Mouse (Mus musculus) embryonic facial prominence, embryonic 10.5 days (tissue): ENCODE measurements around the gene Lyrm9. TPM values are rescaled to one million over a fixed set of nuclear protein-coding genes. Genes with fewer than 3 reads are reported as not detected.

ENCODE experiments used
- DNase-seq: peaks from one replicate; pipeline ENCODE4 v3.0.0-alpha.2; 2017; ENCODE audit warnings: low spot score
- H3K27ac ChIP-seq: fragments of 300-500 bp; sonication (generic); replicated peaks from 2 replicates; pipeline ENCODE4 v1.5.1; 2016; ENCODE audit warnings: mild to moderate bottlenecking
- H3K27me3 ChIP-seq: fragments of 300-500 bp; sonication (generic); replicated peaks from 2 replicates; pipeline ENCODE4 v1.6.1; 2016; ENCODE audit warnings: low read depth, mild to moderate bottlenecking; ENCODE audit not compliant: poor library complexity, severe bottlenecking
- H3K36me3 ChIP-seq: fragments of 300-500 bp; sonication (generic); replicated peaks from 2 replicates; pipeline ENCODE4 v1.6.1; 2016; ENCODE audit warnings: mild to moderate bottlenecking, moderate library complexity
- H3K4me1 ChIP-seq: fragments of 300-500 bp; sonication (generic); 2 replicates; pipeline ENCODE4 v1.6.1; 2016
- H3K4me3 ChIP-seq: fragments of 300-500 bp; sonication (generic); 2 replicates; pipeline ENCODE4 v1.5.1; 2016; ENCODE audit warnings: mild to moderate bottlenecking, moderate library complexity
- H3K9me3 ChIP-seq: fragments of 300-500 bp; sonication (generic); 2 replicates; pipeline ENCODE4 v1.6.1; 2016; ENCODE audit warnings: mild to moderate bottlenecking
- WGBS: fragments of 180-500 bp; shearing (Covaris S2); methylation state at CpG from one replicate; pipeline ENCODE4 v1.1.7; 2016; 5-methylcytosine and 5-hydroxymethylcytosine counted together
- polyA plus RNA-seq: library from polyadenylated mRNA; unstranded; fragments of >200 nt; fragmentation: Nextera tagmentation; extraction: Ambion mirVana; gene quantifications from 2 replicates; pipeline ENCODE4 v1.2.1, GENCODE M21; 2016

Lyrm9 gene
- polyA plus RNA-seq, 1 experiment from 2014 or later = 18.9 TPM

GRCm38 (mm10) chr11:78820337-78821000 is 5.9 kb upstream of the Lyrm9 start:
- 31% methylated on average over 12 of the region's 12 CpGs for WGBS
- Histone ChIP-seq H3K4me3 (no peak overlapping the region), H3K9me3 (no peaks in the 10 kb centered on the region), H3K4me1 (peaks cover 34% of the 10 kb centered on the region), H3K27ac (no peak overlapping the region), H3K27me3 (peaks cover 30% of the 10 kb centered on the region), H3K36me3 (no peaks in the 10 kb centered on the region)
- DNase-seq = peak; percentile 31

GRCm38 (mm10) chr11:78822792-78823498 is 3.4 kb upstream of the Lyrm9 start:
- DNase-seq = peak; percentile 42
- H3K27me3 ChIP-seq = peaks cover 23% of the 10 kb centered on the region
- no peaks in the 10 kb centered on the region for H3K36me3 ChIP-seq
- no peak overlapping the region for H3K4me3 ChIP-seq
- 57% methylated on average over 13 of the region's 13 CpGs for WGBS
- H3K27ac ChIP-seq = no peak overlapping the region
- H3K4me1 ChIP-seq = peaks cover 42% of the 10 kb centered on the region
- H3K9me3 ChIP-seq = no peaks in the 10 kb centered on the region

GRCm38 (mm10) chr11:78827546-78827945 is 1.2 kb downstream of the Lyrm9 start:
- peaks cover 56% of the 10 kb centered on the region for H3K4me1 ChIP-seq
- peak overlapping the region; percentile 86 for H3K4me3 ChIP-seq
- no peaks in the 10 kb centered on the region for H3K9me3 ChIP-seq
- H3K27me3 ChIP-seq = no peaks in the 10 kb centered on the region
- no peak for DNase-seq
- WGBS = 38% methylated on average over 7 of the region's 7 CpGs
- H3K36me3 ChIP-seq = no peaks in the 10 kb centered on the region
- no peak overlapping the region for H3K27ac ChIP-seq

GRCm38 (mm10) chr11:78828386-78828785 is 2.0 kb downstream of the Lyrm9 start:
- peak; percentile 32 for DNase-seq
- no peak overlapping the region for H3K27ac ChIP-seq
- no peaks in the 10 kb centered on the region for H3K36me3 ChIP-seq
- H3K9me3 ChIP-seq = no peaks in the 10 kb centered on the region
- no peaks in the 10 kb centered on the region for H3K27me3 ChIP-seq
- 49% methylated on average over 2 of the region's 2 CpGs for WGBS
- H3K4me1 ChIP-seq = peaks cover 62% of the 10 kb centered on the region
- H3K4me3 ChIP-seq = no peak overlapping the region

GRCm38 (mm10) chr11:78829373-78829772 is 3.0 kb downstream of the Lyrm9 start:
- H3K9me3 ChIP-seq = no peaks in the 10 kb centered on the region
- H3K4me3 ChIP-seq = no peak overlapping the region
- H3K36me3 ChIP-seq = no peaks in the 10 kb centered on the region
- H3K4me1 ChIP-seq = peaks cover 62% of the 10 kb centered on the region
- H3K27me3 ChIP-seq = no peaks in the 10 kb centered on the region
- peak; percentile 41 for DNase-seq
- peak overlapping the region; percentile 44; the same call in 1 of the 2 replicates for H3K27ac ChIP-seq
- 5% methylated on average over 6 of the region's 6 CpGs for WGBS

- Histone ChIP-seq H3K4me1 (peaks cover 62% of the 10 kb centered on the region), H3K27me3 (no peaks in the 10 kb centered on the region), H3K9me3 (no peaks in the 10 kb centered on the region), H3K4me3 (no peak overlapping the region), H3K36me3 (no peaks in the 10 kb centered on the region), H3K27ac (no peak overlapping the region; the same call in 1 of the 2 replicates)
- WGBS = 46% methylated on average over 8 of the region's 8 CpGs
- DNase-seq = no peak
Observed at GRCm38 (mm10) chr11:78830180-78830579, 3.8 kb downstream of the Lyrm9 start.

GRCm38 (mm10) chr11:78831716-78832115 is 5.3 kb downstream of the Lyrm9 start:
- H3K27me3 ChIP-seq = no peaks in the 10 kb centered on the region
- no peak overlapping the region for H3K27ac ChIP-seq
- 78% methylated on average over 4 of the region's 4 CpGs for WGBS
- H3K4me1 ChIP-seq = peaks cover 54% of the 10 kb centered on the region
- no peaks in the 10 kb centered on the region for H3K36me3 ChIP-seq
- no peak for DNase-seq
- no peak overlapping the region for H3K4me3 ChIP-seq
- H3K9me3 ChIP-seq = no peaks in the 10 kb centered on the region

- Histone ChIP-seq H3K27me3 (no peaks in the 10 kb centered on the region), H3K4me3 (no peak overlapping the region), H3K27ac (no peak overlapping the region), H3K4me1 (peaks cover 49% of the 10 kb centered on the region), H3K9me3 (no peaks in the 10 kb centered on the region), H3K36me3 (no peaks in the 10 kb centered on the region)
- 85% methylated on average over 10 of the region's 10 CpGs for WGBS
- no peak for DNase-seq
Observed at GRCm38 (mm10) chr11:78832117-78832726, 5.8 kb downstream of the Lyrm9 start.

GRCm38 (mm10) chr11:78832816-78833314 is 6.5 kb downstream of the Lyrm9 start:
- Histone ChIP-seq H3K36me3 (no peaks in the 10 kb centered on the region), H3K9me3 (no peaks in the 10 kb centered on the region), H3K4me1 (peaks cover 49% of the 10 kb centered on the region), H3K27ac (0 out of 2 replicates have a peak overlapping the region, but pooled peaks have one; percentile 7), H3K27me3 (no peaks in the 10 kb centered on the region), H3K4me3 (no peak overlapping the region)
- 81% methylated on average over 13 of the region's 13 CpGs for WGBS
- no peak for DNase-seq

- H3K27ac ChIP-seq = no peak overlapping the region
- H3K27me3 ChIP-seq = no peaks in the 10 kb centered on the region
- no peaks in the 10 kb centered on the region for H3K9me3 ChIP-seq
- H3K4me3 ChIP-seq = no peak overlapping the region
- 83% methylated on average over 4 of the region's 4 CpGs for WGBS
- no peak for DNase-seq
- peaks cover 30% of the 10 kb centered on the region for H3K4me1 ChIP-seq
- H3K36me3 ChIP-seq = peaks cover 12% of the 10 kb centered on the region
Observed at GRCm38 (mm10) chr11:78836486-78836885, 10.1 kb downstream of the Lyrm9 start.

GRCm38 (mm10) chr11:78837989-78838388 is 11.6 kb downstream of the Lyrm9 start:
- Histone ChIP-seq H3K27ac (no peak overlapping the region; the same call in 1 of the 2 replicates), H3K27me3 (no peaks in the 10 kb centered on the region), H3K9me3 (no peaks in the 10 kb centered on the region), H3K36me3 (peaks cover 12% of the 10 kb centered on the region), H3K4me3 (no peak overlapping the region), H3K4me1 (peaks cover 15% of the 10 kb centered on the region)
- WGBS = 10% methylated on average over 11 of the region's 11 CpGs
- peak; percentile 78 for DNase-seq

GRCm38 (mm10) chr11:78839491-78839890 is 13.1 kb downstream of the Lyrm9 start:
- 90% methylated on average over 14 of the region's 14 CpGs for WGBS
- Histone ChIP-seq H3K4me1 (peaks cover 13% of the 10 kb centered on the region), H3K4me3 (no peak overlapping the region), H3K27ac (no peak overlapping the region; the same call in 1 of the 2 replicates), H3K9me3 (no peaks in the 10 kb centered on the region), H3K27me3 (no peaks in the 10 kb centered on the region), H3K36me3 (peaks cover 12% of the 10 kb centered on the region)
- no peak for DNase-seq
